Mouse (Mus musculus) kidney, postnatal 25 days (tissue): Measurements from ENCODE around the gene Nup188.

Source experiments
- DNase-seq, 2 experiments: peaks; one replicate each; pipeline ENCODE4 v3.0.0; 2021; ENCODE audit warnings: mixed read lengths in 2 of 2

Nup188 gene

DNA sequence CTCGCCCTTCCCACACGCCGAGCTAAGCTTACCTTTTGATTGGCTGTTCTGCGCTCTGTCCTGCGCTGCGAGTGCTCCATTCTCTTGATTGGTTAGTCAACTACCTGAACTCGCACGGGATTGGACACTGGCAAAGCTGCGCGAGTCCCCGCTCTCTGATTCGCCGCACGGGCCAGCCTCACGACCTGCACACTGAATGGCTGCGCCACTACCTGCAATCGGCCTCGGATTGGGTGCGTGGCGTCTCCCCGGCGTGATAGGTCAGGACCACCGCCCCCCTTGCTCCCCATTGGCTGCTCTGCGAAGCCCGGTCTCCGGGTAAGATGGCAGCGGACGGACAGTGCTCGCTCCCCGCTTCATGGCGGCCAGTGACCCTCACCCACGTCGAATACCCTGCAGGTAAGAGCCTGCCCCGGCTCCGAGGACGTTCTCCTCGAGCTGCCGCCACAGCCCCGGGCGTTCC lies 105.9 kb downstream of the Nup188 start, which contains the start of gene Dolpp1:
TSS of gene Dolpp1 (plus strand) at position 141 of the 463 bp plus-strand sequence.
- DNase-seq, result peak; percentile 98 to 100

DNA sequence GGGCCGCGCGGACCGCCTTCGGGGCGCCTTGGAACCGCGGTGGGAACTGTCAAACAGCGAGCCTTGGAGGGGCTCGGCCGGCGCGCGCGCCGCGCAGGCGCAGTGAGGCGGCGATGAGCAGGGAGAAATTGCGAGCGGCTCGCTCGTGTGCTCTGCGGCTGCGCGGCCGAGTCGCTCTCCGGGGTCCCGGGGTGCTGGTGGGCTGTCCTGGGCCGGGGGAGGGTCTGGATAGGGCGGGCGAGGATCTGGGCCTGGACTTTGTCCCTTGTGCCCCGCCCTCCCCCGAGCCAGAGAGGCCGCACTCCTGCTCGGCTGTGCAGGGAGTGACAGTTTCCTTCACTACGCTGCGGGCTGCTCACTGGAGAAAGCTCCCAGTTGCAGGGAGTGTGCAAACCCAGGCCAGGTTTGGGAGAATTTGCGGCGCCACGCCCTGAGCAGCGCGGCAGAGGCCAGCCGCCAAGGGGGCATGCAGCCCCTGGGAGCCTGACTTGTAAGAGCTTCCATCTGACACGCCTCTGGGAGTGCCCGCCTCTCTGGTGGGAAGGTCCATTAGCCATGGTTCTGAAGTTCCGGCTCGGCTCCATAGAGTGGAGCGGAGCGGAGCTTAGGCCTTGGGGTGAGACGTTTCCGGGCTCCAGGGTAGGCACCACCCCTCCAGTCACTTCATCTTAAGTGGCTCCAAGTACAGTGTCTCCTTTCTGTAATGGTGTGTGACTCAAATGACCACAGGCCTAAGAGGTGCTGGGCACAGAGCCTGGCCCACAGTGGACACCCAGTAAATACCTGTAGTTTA lies 106.6 kb downstream of the Nup188 start:
- DNase-seq, result peak; percentile 79 to 89

DNA sequence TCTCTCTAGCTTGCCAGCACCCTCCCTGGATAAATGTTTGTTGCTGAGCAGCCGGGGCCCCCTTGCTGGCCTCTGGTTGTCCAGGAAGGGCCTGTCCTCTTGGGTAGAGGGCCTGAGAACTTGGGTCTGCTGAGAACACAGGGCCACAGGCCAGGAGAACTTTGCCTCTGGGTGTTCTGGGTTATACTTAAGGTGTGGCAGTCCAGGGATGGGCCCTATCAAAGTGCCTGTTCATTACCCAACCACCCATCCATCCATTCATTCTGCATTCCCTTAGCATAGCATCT lies 107.1 kb downstream of the Nup188 start:
- no peak for DNase-seq
